Mouse (Mus musculus) hindbrain, embryonic 16.5 days (tissue): ENCODE results near the gene Ssbp1. TPM values are rescaled to one million over a fixed set of nuclear protein-coding genes. Genes with fewer than 3 reads are reported as not detected.

Experiments used
- ATAC-seq: fragments of 200-750 bp; cut with Nextera tagmentation; 2 replicates; pipeline ENCODE4 v1.8.0; 2017; ENCODE audit warnings: moderate TSS enrichment, moderate library complexity
- H3K27ac ChIP-seq: fragments of 300-500 bp; sonication (generic); 2 replicates; pipeline ENCODE4 v1.5.1; 2014; ENCODE audit warnings: low read depth, mild to moderate bottlenecking, control low read depth, low read length, moderate library complexity
- H3K27me3 ChIP-seq: fragments of 300-500 bp; sonication (generic); replicated peaks from 2 replicates; pipeline ENCODE4 v1.6.1; 2014; ENCODE audit warnings: low read length; ENCODE audit not compliant: control insufficient read depth, insufficient read depth
- H3K36me3 ChIP-seq: fragments of 300-500 bp; sonication (generic); 2 replicates; pipeline ENCODE4 v1.6.1; 2014; ENCODE audit warnings: mild to moderate bottlenecking, low read length, moderate library complexity, mixed read lengths; ENCODE audit not compliant: control insufficient read depth, insufficient read depth
- H3K4me1 ChIP-seq: fragments of 300-500 bp; sonication (generic); 2 replicates; pipeline ENCODE4 v1.6.1; 2014; ENCODE audit warnings: low read depth, low read length; ENCODE audit not compliant: control insufficient read depth, insufficient read depth
- H3K4me2 ChIP-seq: fragments of 300-500 bp; sonication (generic); 2 replicates; pipeline ENCODE4 v1.6.1; 2014; ENCODE audit warnings: mild to moderate bottlenecking, low read length, control low read depth, moderate library complexity
- H3K4me3 ChIP-seq: fragments of 300-500 bp; sonication (generic); 2 replicates; pipeline ENCODE4 v1.5.1; 2014; ENCODE audit warnings: mild to moderate bottlenecking, low read length, control low read depth, moderate library complexity
- H3K9ac ChIP-seq: fragments of 300-500 bp; sonication (generic); 2 replicates; pipeline ENCODE4 v1.6.1; 2014; ENCODE audit warnings: low read depth, mild to moderate bottlenecking, control low read depth, low read length, moderate library complexity
- H3K9me3 ChIP-seq: fragments of 300-500 bp; sonication (generic); 2 replicates; pipeline ENCODE4 v1.6.1; 2014; ENCODE audit warnings: mild to moderate bottlenecking, low read length, moderate library complexity; ENCODE audit not compliant: control insufficient read depth
- WGBS: fragments of 180-500 bp; shearing (Covaris S2); extraction: QIAGEN DNeasy Blood & Tissue Kit; methylation state at CpG from one replicate; pipeline ENCODE4 v1.1.7; 2014; 5-methylcytosine and 5-hydroxymethylcytosine counted together
- polyA plus RNA-seq: library from polyadenylated mRNA; unstranded; fragments of >200 nt; fragmentation: Nextera tagmentation; extraction: Ambion mirVana; gene quantifications from 2 replicates; pipeline ENCODE4 v1.2.1, GENCODE M21; 2015

Ssbp1 gene
- polyA plus RNA-seq, result 90.2 and 90.6 TPM in 2 replicates

GRCm38 (mm10) chr6:40470916-40471719, at the start of gene Ssbp1:
TSS of gene Ssbp1 (plus strand) at chr6:40471352.
- peak within 1 kb of the TSS; percentile 87 for H3K4me3 ChIP-seq
- WGBS, result under 1% methylated on average over 54 of the region's 54 CpGs
- peak within 1 kb of the TSS; percentile 87 for H3K9ac ChIP-seq
- peak; percentile 98 for ATAC-seq
- no peaks in the 10 kb centered on the region for H3K27me3 ChIP-seq
- H3K9me3 ChIP-seq, result no peaks in the 10 kb centered on the region
- H3K27ac ChIP-seq, result peak within 1 kb of the TSS; percentile 95
- H3K4me1 ChIP-seq, result peaks cover 7% of the 10 kb centered on the region
- H3K36me3 ChIP-seq, result peaks cover 24% of the 10 kb centered on the region
- H3K4me2 ChIP-seq, result peak within 1 kb of the TSS; percentile 92

GRCm38 (mm10) chr6:40423013-40423412, 48.1 kb upstream of the Ssbp1 start:
- Histone ChIP-seq H3K4me3 (no peak overlapping the region), H3K4me2 (no peak overlapping the region), H3K36me3 (no peaks in the 10 kb centered on the region; the same call in 1 of the 2 replicates), H3K27ac (no peak overlapping the region), H3K9me3 (no peaks in the 10 kb centered on the region), H3K4me1 (peaks cover 1% of the 10 kb centered on the region; the same call in 1 of the 2 replicates), H3K9ac (no peak overlapping the region), H3K27me3 (no peaks in the 10 kb centered on the region)
- WGBS, result 76% methylated on average over 1 of the region's 1 CpGs
- peak; percentile 55; the same call in 1 of the 2 replicates for ATAC-seq

- ATAC-seq, result no peak
- no peak overlapping the region for H3K27ac ChIP-seq
- H3K36me3 ChIP-seq, result no peaks in the 10 kb centered on the region; the same call in 1 of the 2 replicates
- H3K9me3 ChIP-seq, result no peaks in the 10 kb centered on the region
- no peak overlapping the region for H3K4me2 ChIP-seq
- 74% methylated on average over 1 of the region's 1 CpGs for WGBS
- no peaks in the 10 kb centered on the region for H3K27me3 ChIP-seq
- peaks cover 5% of the 10 kb centered on the region for H3K4me1 ChIP-seq
- no peak overlapping the region for H3K9ac ChIP-seq
- H3K4me3 ChIP-seq, result no peak overlapping the region
Observed at GRCm38 (mm10) chr6:40423774-40424173, 47.4 kb upstream of the Ssbp1 start.

GRCm38 (mm10) chr6:40427441-40427840, 43.7 kb upstream of the Ssbp1 start:
- H3K27ac ChIP-seq, result no peak overlapping the region
- no peaks in the 10 kb centered on the region for H3K9me3 ChIP-seq
- H3K4me1 ChIP-seq, result peaks cover 19% of the 10 kb centered on the region
- no peaks in the 10 kb centered on the region for H3K36me3 ChIP-seq
- H3K4me2 ChIP-seq, result no peak overlapping the region
- no peak for ATAC-seq
- no peak overlapping the region for H3K4me3 ChIP-seq
- WGBS, result 90% methylated on average over 7 of the region's 7 CpGs
- no peaks in the 10 kb centered on the region for H3K27me3 ChIP-seq
- H3K9ac ChIP-seq, result no peak overlapping the region

GRCm38 (mm10) chr6:40428696-40429095, 42.5 kb upstream of the Ssbp1 start:
- ATAC-seq, result no peak
- no peaks in the 10 kb centered on the region for H3K27me3 ChIP-seq
- peaks cover 20% of the 10 kb centered on the region for H3K4me1 ChIP-seq
- H3K36me3 ChIP-seq, result no peaks in the 10 kb centered on the region
- WGBS, result 54% methylated on average over 3 of the region's 3 CpGs
- no peak overlapping the region for H3K9ac ChIP-seq
- H3K4me2 ChIP-seq, result no peak overlapping the region
- H3K27ac ChIP-seq, result 0 out of 2 replicates have a peak overlapping the region, but pooled peaks have one; percentile 44
- no peak overlapping the region for H3K4me3 ChIP-seq
- no peaks in the 10 kb centered on the region for H3K9me3 ChIP-seq

GRCm38 (mm10) chr6:40429521-40429931, 41.6 kb upstream of the Ssbp1 start:
- Histone ChIP-seq H3K9ac (no peak overlapping the region), H3K27ac (no peak overlapping the region), H3K4me3 (no peak overlapping the region), H3K4me2 (peak overlapping the region; percentile 9; the same call in 1 of the 2 replicates), H3K4me1 (peaks cover 28% of the 10 kb centered on the region), H3K36me3 (no peaks in the 10 kb centered on the region), H3K27me3 (no peaks in the 10 kb centered on the region), H3K9me3 (no peaks in the 10 kb centered on the region)
- 0 out of 2 replicates have a peak, but pooled peaks have one; percentile 12 for ATAC-seq
- 58% methylated on average over 4 of the region's 4 CpGs for WGBS

GRCm38 (mm10) chr6:40430251-40430650, 40.9 kb upstream of the Ssbp1 start:
- H3K4me3 ChIP-seq, result no peak overlapping the region
- 88% methylated on average over 3 of the region's 3 CpGs for WGBS
- H3K4me1 ChIP-seq, result peaks cover 32% of the 10 kb centered on the region
- H3K27me3 ChIP-seq, result no peaks in the 10 kb centered on the region
- H3K9ac ChIP-seq, result no peak overlapping the region
- ATAC-seq, result no peak
- no peak overlapping the region for H3K27ac ChIP-seq
- no peaks in the 10 kb centered on the region for H3K36me3 ChIP-seq
- no peak overlapping the region for H3K4me2 ChIP-seq
- no peaks in the 10 kb centered on the region for H3K9me3 ChIP-seq

GRCm38 (mm10) chr6:40430878-40431277, 40.3 kb upstream of the Ssbp1 start:
- ATAC-seq, result no peak
- H3K4me1 ChIP-seq, result peaks cover 32% of the 10 kb centered on the region
- no peaks in the 10 kb centered on the region for H3K27me3 ChIP-seq
- H3K27ac ChIP-seq, result no peak overlapping the region
- no peaks in the 10 kb centered on the region for H3K9me3 ChIP-seq
- no peak overlapping the region for H3K9ac ChIP-seq
- WGBS, result 62% methylated on average over 3 of the region's 3 CpGs
- H3K36me3 ChIP-seq, result no peaks in the 10 kb centered on the region
- no peak overlapping the region for H3K4me2 ChIP-seq
- H3K4me3 ChIP-seq, result no peak overlapping the region

GRCm38 (mm10) chr6:40431356-40431755, 39.8 kb upstream of the Ssbp1 start:
- Histone ChIP-seq H3K9ac (no peak overlapping the region), H3K27ac (no peak overlapping the region), H3K4me2 (0 out of 2 replicates have a peak overlapping the region, but pooled peaks have one; percentile 11), H3K27me3 (no peaks in the 10 kb centered on the region), H3K4me1 (peaks cover 32% of the 10 kb centered on the region), H3K4me3 (no peak overlapping the region), H3K36me3 (no peaks in the 10 kb centered on the region), H3K9me3 (no peaks in the 10 kb centered on the region)
- ATAC-seq, result no peak
- WGBS, result 49% methylated on average over 4 of the region's 4 CpGs
